Mouse (Mus musculus) cerebellum, adult 2 months (tissue): Measurements from ENCODE around the gene Spink4. TPM values are rescaled to one million over a fixed set of nuclear protein-coding genes. Genes with fewer than 3 reads are reported as not detected.

Experiments
- DNase-seq, 2 experiments: peaks; one replicate each; pipeline ENCODE4 v3.0.0; 2021
- H3K27ac ChIP-seq: fragments of 200-500 bp; 2 replicates; pipeline ENCODE4 v1.5.1; 2012; ENCODE audit warnings: low read length, control low read depth, inconsistent platforms; ENCODE audit not compliant: insufficient read depth
- H3K27me3 ChIP-seq: fragments of 200-500 bp; 2 replicates; pipeline ENCODE4 v1.6.1; 2012; ENCODE audit warnings: inconsistent platforms, mild to moderate bottlenecking, low read length, moderate library complexity; ENCODE audit not compliant: control insufficient read depth, insufficient read depth
- H3K4me1 ChIP-seq: fragments of 200-500 bp; 2 replicates; pipeline ENCODE4 v1.6.1; 2011; ENCODE audit warnings: low read length; ENCODE audit not compliant: control insufficient read depth, insufficient read depth
- H3K4me3 ChIP-seq: fragments of 200-500 bp; replicated peaks from 2 replicates; pipeline ENCODE3; 2011; ENCODE audit warnings: mild to moderate bottlenecking, low read depth, low read length, control low read depth; ENCODE audit not compliant: insufficient read depth
- CTCF ChIP-seq: fragments of 200-500 bp; IDR thresholded peaks from 2 replicates; pipeline ENCODE4 v1.5.1; 2011; ENCODE audit warnings: low read depth, mild to moderate bottlenecking, control low read depth, low read length, moderate library complexity, borderline replicate concordance; ENCODE audit not compliant: insufficient read depth
- POLR2A ChIP-seq: fragments of 200-500 bp; IDR thresholded peaks from 2 replicates; pipeline ENCODE4 v1.6.1; 2011; ENCODE audit warnings: low read length, control low read depth, borderline replicate concordance; ENCODE audit not compliant: insufficient read depth
- WGBS: fragments of 180-500 bp; shearing (Covaris S2); methylation state at CpG from one replicate; pipeline ENCODE4 v1.1.7; 2018; 5-methylcytosine and 5-hydroxymethylcytosine counted together
- polyA plus RNA-seq: library from polyadenylated mRNA; depleted of rRNA; stranded (reverse); fragments of >200 nt; gene quantifications from 2 replicates; pipeline ENCODE4 v1.2.3, GENCODE M21; 2012; rRNA removed

The Spink4 gene
- 0.57 TPM in 1 of 2 replicates, not detected in the other for polyA plus RNA-seq

DNA sequence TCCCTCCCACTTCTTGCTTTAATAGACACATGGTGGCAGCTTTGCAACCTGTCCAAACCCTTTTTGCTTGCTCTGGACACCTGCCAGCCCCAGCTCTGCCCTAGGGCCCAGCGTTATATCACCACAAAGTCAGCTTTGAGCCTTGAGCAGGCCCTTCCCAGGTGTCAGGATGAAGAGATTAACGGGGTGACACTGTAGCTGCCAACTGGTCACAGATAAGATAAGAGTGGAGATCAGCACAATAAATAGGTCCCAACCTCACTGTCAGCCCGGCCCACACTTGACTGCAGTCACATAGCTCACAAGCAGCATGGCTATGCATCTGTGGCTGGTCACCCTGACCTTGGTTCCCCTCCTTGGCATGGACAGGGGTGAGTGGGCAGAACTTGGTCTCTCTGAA is at the start of gene Spink4:
Spink4 (plus strand) TSS at position 268 of the 400 bp plus-strand sequence.
- H3K4me3 ChIP-seq, result no peak within 1 kb of the TSS
- DNase-seq, result no peak
- no peaks in the 10 kb centered on the region for H3K27me3 ChIP-seq
- TF ChIP-seq CTCF, result no peak
- no peak for TF ChIP-seq POLR2A
- H3K4me1 ChIP-seq, result no peaks in the 10 kb centered on the region
- no peak within 1 kb of the TSS for H3K27ac ChIP-seq
- WGBS, result 36% methylated on average over 3 of the region's 3 CpGs

DNA sequence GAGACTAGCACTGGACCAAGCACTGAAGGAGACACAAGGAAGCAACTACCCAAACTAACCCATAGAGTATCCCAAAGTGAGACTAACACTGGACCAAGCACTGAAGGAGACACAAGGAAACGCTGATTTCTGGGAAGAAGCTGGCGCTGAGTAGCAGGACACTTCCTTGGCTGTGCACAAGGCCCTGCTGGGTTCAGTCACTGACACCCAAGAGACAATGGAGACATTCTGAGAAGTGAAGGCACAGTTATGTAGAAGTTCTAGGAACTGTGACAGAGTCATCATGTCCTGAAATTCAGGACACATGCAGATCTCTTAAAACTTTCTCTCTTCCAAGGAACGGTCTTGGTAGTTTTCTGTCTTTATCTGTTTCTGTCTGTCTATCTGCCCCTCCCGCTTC is 49.6 kb upstream of the Spink4 start:
- TF ChIP-seq POLR2A (no peak), CTCF (no peak)
- DNase-seq, result no peak
- WGBS, result 90% methylated on average over 4 of the region's 4 CpGs

DNA sequence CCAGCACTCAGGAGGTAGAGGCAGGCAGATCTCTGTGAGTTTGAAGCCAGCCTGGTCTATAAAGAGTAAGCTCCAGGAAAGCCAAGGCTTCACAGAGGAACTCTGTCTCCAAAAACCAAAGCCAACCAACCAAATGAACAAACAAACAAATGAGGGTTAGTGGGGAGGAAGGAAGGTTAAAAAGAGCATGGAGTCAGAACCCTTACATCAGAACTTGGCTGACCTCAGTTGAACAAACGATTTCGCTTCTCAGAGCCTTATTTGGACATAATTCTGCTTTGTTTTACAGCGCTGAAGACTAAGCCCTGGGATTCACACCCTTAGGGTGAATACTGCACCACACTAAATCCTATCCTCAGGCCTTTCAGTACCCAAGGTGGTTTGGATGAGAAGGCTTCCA is 47.7 kb upstream of the Spink4 start:
- no peak for DNase-seq
- H3K4me3 ChIP-seq, result no peak overlapping the region
- H3K4me1 ChIP-seq, result peaks cover 23% of the 10 kb centered on the region
- 94% methylated on average over 3 of the region's 3 CpGs for WGBS
- TF ChIP-seq POLR2A, result no peak
- no peak for TF ChIP-seq CTCF
- H3K27ac ChIP-seq, result no peak overlapping the region
- H3K27me3 ChIP-seq, result no peaks in the 10 kb centered on the region

More for the DNA sequence above, 49.6 kb upstream of the Spink4 start:
- no peak overlapping the region for H3K27ac ChIP-seq
- H3K4me1 ChIP-seq, result peaks cover 16% of the 10 kb centered on the region; the same call in 1 of the 2 replicates
- no peak overlapping the region for H3K4me3 ChIP-seq
- no peaks in the 10 kb centered on the region for H3K27me3 ChIP-seq

DNA sequence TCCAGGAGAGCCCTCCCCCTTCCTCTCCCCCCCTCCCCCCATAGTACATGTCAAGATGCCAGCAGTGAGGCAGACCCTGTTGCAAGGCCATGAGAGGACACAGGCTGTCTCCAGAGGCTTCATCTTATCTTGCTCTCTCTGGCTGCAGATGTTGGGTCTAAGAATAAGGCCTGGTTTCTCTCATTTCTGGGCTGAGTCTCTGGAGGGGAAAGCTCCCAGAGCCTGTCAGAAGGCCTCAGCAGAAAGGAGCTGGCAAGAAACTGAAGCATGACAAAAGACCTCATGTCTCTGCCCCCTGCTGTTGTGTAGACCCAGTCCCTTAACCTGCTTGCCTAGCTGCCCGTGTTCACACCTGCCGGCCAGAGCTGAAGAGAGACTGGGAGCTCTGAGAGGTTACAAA is 46.5 kb upstream of the Spink4 start:
- peak in 1 of 2 experiments; percentile 17 for DNase-seq
- TF ChIP-seq CTCF (no peak), POLR2A (no peak)
- Histone ChIP-seq H3K27me3 (no peaks in the 10 kb centered on the region), H3K4me3 (no peak overlapping the region), H3K4me1 (peaks cover 23% of the 10 kb centered on the region), H3K27ac (no peak overlapping the region; the same call in 1 of the 2 replicates)
- 71% methylated on average over 2 of the region's 2 CpGs for WGBS

DNA sequence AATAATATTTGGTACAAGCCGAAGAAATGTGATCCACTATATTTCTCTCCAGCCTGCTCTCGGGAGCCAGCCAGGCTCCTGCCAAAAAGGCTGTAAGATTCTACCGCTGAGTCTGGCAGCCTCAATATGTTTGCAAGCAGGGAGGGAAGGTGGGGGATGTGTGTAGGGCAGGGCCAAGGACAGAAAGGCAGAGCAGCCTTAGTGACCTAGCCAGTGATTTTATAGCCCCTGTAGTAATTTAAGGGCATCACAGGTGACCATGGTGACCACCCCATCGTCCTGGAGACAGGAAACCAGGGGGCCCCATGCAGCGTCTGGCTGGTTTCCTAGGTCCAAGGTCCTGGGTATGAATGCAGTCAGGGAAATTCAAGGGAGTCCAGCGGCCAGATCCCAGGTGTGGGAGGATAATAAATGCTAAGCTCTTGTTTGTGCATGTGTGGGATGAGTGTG is 45.7 kb upstream of the Spink4 start:
- TF ChIP-seq CTCF, result no peak
- no peak for TF ChIP-seq POLR2A
- Histone ChIP-seq H3K27ac (peak overlapping the region; percentile 64), H3K4me1 (peaks cover 20% of the 10 kb centered on the region), H3K27me3 (no peaks in the 10 kb centered on the region), H3K4me3 (no peak overlapping the region)
- peak; percentile 48 to 66 for DNase-seq
- 9% methylated on average over 6 of the region's 6 CpGs for WGBS

DNA sequence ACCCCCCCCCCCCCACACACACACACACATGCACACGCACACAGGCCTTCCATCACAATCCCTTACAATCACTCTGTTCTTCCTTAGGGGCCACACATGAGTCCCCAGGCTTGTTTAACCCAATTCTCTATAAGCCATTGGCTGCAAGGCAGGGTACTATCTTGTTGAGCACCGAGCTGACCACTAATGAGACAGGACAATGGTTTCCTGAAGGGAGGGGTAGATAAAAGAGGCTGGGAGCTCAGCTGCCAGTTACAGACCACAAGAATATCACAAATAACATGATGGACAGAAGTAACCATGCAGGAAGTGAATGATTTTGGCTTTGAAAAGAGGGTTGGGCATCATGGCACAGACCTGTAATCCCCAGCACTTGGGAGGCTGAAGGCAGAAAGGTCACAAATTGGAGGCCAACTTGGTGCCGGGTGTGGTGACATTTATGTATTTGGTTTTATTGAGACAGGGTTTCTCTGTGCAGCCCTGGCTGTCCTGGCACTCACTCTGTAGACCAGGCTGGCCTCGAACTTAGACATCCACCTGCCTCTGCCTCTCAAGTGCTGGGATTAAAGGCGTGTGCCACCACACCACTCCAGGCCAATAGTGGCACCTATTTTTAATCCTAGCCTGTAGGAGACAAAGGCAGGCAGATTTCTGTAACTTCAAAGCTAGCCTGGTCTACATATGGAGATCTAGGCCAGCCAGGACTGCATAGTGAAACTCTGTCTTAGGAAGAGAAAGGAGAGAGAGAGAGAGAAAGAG is 44.9 kb upstream of the Spink4 start:
- H3K4me1 ChIP-seq, result peaks cover 18% of the 10 kb centered on the region

DNA sequence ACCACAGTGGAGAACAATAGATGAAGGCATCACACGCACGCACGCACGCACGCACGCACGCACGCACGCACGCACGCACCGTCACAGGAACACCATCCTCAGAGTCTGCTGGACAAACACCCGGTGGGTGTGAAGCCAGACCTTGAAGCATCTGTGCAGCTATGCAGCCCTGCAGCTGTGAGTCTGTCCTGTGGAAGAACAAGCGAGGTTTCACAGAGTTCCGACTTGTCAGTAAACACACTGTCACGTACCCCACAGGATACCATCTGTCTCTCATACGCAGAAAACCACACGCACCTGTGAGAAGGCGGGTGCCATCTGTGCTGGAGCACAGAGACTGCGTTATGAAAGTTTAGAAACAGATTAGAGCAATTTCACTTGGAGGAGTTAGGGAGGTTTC is 44.0 kb upstream of the Spink4 start:
- peak; percentile 25 to 41 for DNase-seq
- H3K27ac ChIP-seq, result no peak overlapping the region
- peaks cover 18% of the 10 kb centered on the region for H3K4me1 ChIP-seq
- TF ChIP-seq CTCF (no peak), POLR2A (no peak)
- H3K27me3 ChIP-seq, result no peaks in the 10 kb centered on the region
- H3K4me3 ChIP-seq, result no peak overlapping the region
- 58% methylated on average over 20 of the region's 20 CpGs for WGBS

More for the DNA sequence above, 44.9 kb upstream of the Spink4 start:
- DNase-seq, result no peak
- TF ChIP-seq CTCF, result no peak
- no peak for TF ChIP-seq POLR2A
- Histone ChIP-seq H3K27ac (no peak overlapping the region), H3K4me3 (no peak overlapping the region), H3K27me3 (no peaks in the 10 kb centered on the region)
- WGBS, result 91% methylated on average over 5 of the region's 5 CpGs

DNA sequence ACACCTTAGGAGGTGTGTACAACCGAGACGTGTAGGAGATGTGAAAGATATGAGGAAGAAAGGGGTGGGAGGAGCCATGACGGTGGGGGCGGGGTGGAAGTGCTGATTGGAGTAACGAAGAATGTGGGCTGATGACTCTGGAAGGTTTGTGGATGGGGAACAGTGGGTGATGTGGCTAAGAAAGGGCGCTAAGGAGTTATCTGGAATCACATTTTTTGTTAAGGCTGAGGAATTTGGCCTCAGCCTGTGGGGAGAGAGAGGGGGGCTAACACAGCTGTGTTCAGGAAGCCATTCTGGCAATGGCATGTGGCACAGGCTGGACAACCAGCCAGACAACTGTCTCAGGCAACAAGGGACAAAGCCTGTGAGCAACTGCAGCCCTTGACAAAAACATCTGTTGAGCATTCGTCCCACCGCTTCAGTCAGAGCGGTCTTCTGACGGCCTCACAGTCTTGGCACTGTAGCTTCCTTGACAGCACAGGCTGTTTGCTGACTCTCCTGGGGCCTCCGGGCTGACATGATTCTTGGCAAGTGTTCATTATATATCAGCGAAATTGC is 43.0 kb upstream of the Spink4 start:
- H3K27ac ChIP-seq, result no peak overlapping the region
- WGBS, result 36% methylated on average over 12 of the region's 12 CpGs

More for the DNA sequence above, 43.0 kb upstream of the Spink4 start:
- H3K4me1 ChIP-seq, result peaks cover 18% of the 10 kb centered on the region
- no peak for TF ChIP-seq CTCF
- TF ChIP-seq POLR2A, result no peak
- no peak overlapping the region for H3K4me3 ChIP-seq
- DNase-seq, result no peak
- no peaks in the 10 kb centered on the region for H3K27me3 ChIP-seq
